Mouse (Mus musculus): ENCODE results near the gene Mcf2l. TPM values are rescaled to one million over a fixed set of nuclear protein-coding genes. Genes with fewer than 3 reads are reported as not detected.
A peak's percentile ranks its signal among the peaks of the same experiment; 100 is the strongest.

The Mcf2l gene
- polyA plus RNA-seq, 1 experiment from 2014 or later = 9.5 TPM

- Histone ChIP-seq H3K9ac (no peak overlapping the region), H3K27me3 (no peaks in the 10 kb centered on the region), H3K4me3 (no peak overlapping the region), H3K9me3 (no peaks in the 10 kb centered on the region), H3K36me3 (peaks cover 7% of the 10 kb centered on the region), H3K4me2 (no peak overlapping the region), H3K27ac (no peak overlapping the region), H3K4me1 (peaks cover 13% of the 10 kb centered on the region; the same call in 1 of the 2 replicates)
- no peak for ATAC-seq (ENCODE audit: insufficient number of reproducible peaks, low FRiP score, low TSS enrichment, low read depth)
- whole genome bisulfite sequencing = 54% methylated on average over 2 of the region's 2 CpGs
These were observed 87.6 kb downstream of the Mcf2l start for GRCm38 (mm10) chr8:12961211-12961610.

- peaks cover 9% of the 10 kb centered on the region for H3K36me3 ChIP-seq
- H3K4me1 ChIP-seq = peaks cover 13% of the 10 kb centered on the region; the same call in 1 of the 2 replicates
- H3K27me3 ChIP-seq = no peaks in the 10 kb centered on the region
- no peak overlapping the region for H3K9ac ChIP-seq
- H3K27ac ChIP-seq = no peak overlapping the region
- no peak overlapping the region for H3K4me3 ChIP-seq
- ATAC-seq (ENCODE audit: insufficient number of reproducible peaks, low FRiP score, low TSS enrichment, low read depth) = no peak
- no peak overlapping the region for H3K4me2 ChIP-seq
- 64% methylated on average over 8 of the region's 8 CpGs for WGBS
- H3K9me3 ChIP-seq = no peaks in the 10 kb centered on the region
These were observed 88.4 kb downstream of the Mcf2l start for GRCm38 (mm10) chr8:12961821-12962534.

- Histone ChIP-seq H3K4me1 (0 out of 2 replicates have a peak, but pooled peaks cover 10% of the 10 kb centered on the region), H3K4me3 (no peak overlapping the region), H3K36me3 (peaks cover 9% of the 10 kb centered on the region), H3K27me3 (no peaks in the 10 kb centered on the region), H3K9ac (no peak overlapping the region), H3K27ac (no peak overlapping the region), H3K9me3 (no peaks in the 10 kb centered on the region), H3K4me2 (no peak overlapping the region)
- ATAC-seq (ENCODE audit: insufficient number of reproducible peaks, low FRiP score, low TSS enrichment, low read depth) = no peak
- WGBS = 52% methylated on average over 13 of the region's 13 CpGs
These were observed 89.2 kb downstream of the Mcf2l start for GRCm38 (mm10) chr8:12962541-12963380.

GRCm38 (mm10) chr8:12976290-12976689 is 102.7 kb downstream of the Mcf2l start:
- Histone ChIP-seq H3K4me1 (peaks cover 2% of the 10 kb centered on the region; the same call in 1 of the 2 replicates), H3K36me3 (peaks cover 16% of the 10 kb centered on the region; the same call in 1 of the 2 replicates), H3K9ac (no peak overlapping the region), H3K27me3 (no peaks in the 10 kb centered on the region), H3K27ac (no peak overlapping the region), H3K9me3 (no peaks in the 10 kb centered on the region), H3K4me2 (no peak overlapping the region), H3K4me3 (no peak overlapping the region)
- no peak for ATAC-seq (ENCODE audit: insufficient number of reproducible peaks, low FRiP score, low TSS enrichment, low read depth)
- 87% methylated on average over 11 of the region's 11 CpGs for WGBS

GRCm38 (mm10) chr8:12976723-12977122 is 103.1 kb downstream of the Mcf2l start:
- Histone ChIP-seq H3K9me3 (no peaks in the 10 kb centered on the region), H3K4me2 (no peak overlapping the region), H3K27ac (no peak overlapping the region), H3K4me1 (peaks cover 2% of the 10 kb centered on the region; the same call in 1 of the 2 replicates), H3K36me3 (peaks cover 16% of the 10 kb centered on the region; the same call in 1 of the 2 replicates), H3K9ac (no peak overlapping the region), H3K4me3 (no peak overlapping the region), H3K27me3 (no peaks in the 10 kb centered on the region)
- WGBS = 55% methylated on average over 5 of the region's 5 CpGs
- ATAC-seq (ENCODE audit: insufficient number of reproducible peaks, low FRiP score, low TSS enrichment, low read depth) = no peak

- WGBS = 71% methylated on average over 12 of the region's 12 CpGs
- Histone ChIP-seq H3K9ac (no peak overlapping the region), H3K4me2 (no peak overlapping the region), H3K4me3 (no peak overlapping the region), H3K27ac (no peak overlapping the region), H3K9me3 (no peaks in the 10 kb centered on the region), H3K4me1 (peaks cover 2% of the 10 kb centered on the region; the same call in 1 of the 2 replicates), H3K36me3 (peaks cover 16% of the 10 kb centered on the region; the same call in 1 of the 2 replicates), H3K27me3 (no peaks in the 10 kb centered on the region)
- ATAC-seq (ENCODE audit: insufficient number of reproducible peaks, low FRiP score, low TSS enrichment, low read depth) = no peak
These were observed 103.7 kb downstream of the Mcf2l start for GRCm38 (mm10) chr8:12977325-12977724.

- no peak for ATAC-seq (ENCODE audit: insufficient number of reproducible peaks, low FRiP score, low TSS enrichment, low read depth)
- H3K27ac ChIP-seq = no peak overlapping the region
- no peaks in the 10 kb centered on the region for H3K27me3 ChIP-seq
- WGBS = 47% methylated on average over 2 of the region's 2 CpGs
- no peak overlapping the region for H3K4me3 ChIP-seq
- peaks cover 2% of the 10 kb centered on the region; the same call in 1 of the 2 replicates for H3K4me1 ChIP-seq
- no peak overlapping the region for H3K4me2 ChIP-seq
- H3K9me3 ChIP-seq = no peaks in the 10 kb centered on the region
- no peak overlapping the region for H3K9ac ChIP-seq
- H3K36me3 ChIP-seq = peaks cover 16% of the 10 kb centered on the region; the same call in 1 of the 2 replicates
These were observed 104.7 kb downstream of the Mcf2l start for GRCm38 (mm10) chr8:12978308-12978707.

- ATAC-seq (ENCODE audit: insufficient number of reproducible peaks, low FRiP score, low TSS enrichment, low read depth) = 0 out of 2 replicates have a peak, but pooled peaks have one; percentile 49
- H3K27me3 ChIP-seq = no peaks in the 10 kb centered on the region
- no peak overlapping the region for H3K4me3 ChIP-seq
- H3K36me3 ChIP-seq = peaks cover 16% of the 10 kb centered on the region; the same call in 1 of the 2 replicates
- peaks cover 2% of the 10 kb centered on the region; the same call in 1 of the 2 replicates for H3K4me1 ChIP-seq
- H3K4me2 ChIP-seq = no peak overlapping the region
- no peak overlapping the region for H3K27ac ChIP-seq
- no peak overlapping the region for H3K9ac ChIP-seq
- 18% methylated on average over 5 of the region's 5 CpGs for whole genome bisulfite sequencing
- no peaks in the 10 kb centered on the region for H3K9me3 ChIP-seq
These were observed 105.1 kb downstream of the Mcf2l start for GRCm38 (mm10) chr8:12978726-12979125.

GRCm38 (mm10) chr8:12983681-12984467 is 110.3 kb downstream of the Mcf2l start:
- Histone ChIP-seq H3K4me1 (no peaks in the 10 kb centered on the region), H3K4me3 (no peak overlapping the region), H3K4me2 (no peak overlapping the region), H3K27ac (no peak overlapping the region), H3K9ac (no peak overlapping the region), H3K27me3 (no peaks in the 10 kb centered on the region), H3K9me3 (no peaks in the 10 kb centered on the region), H3K36me3 (0 out of 2 replicates have a peak, but pooled peaks cover 6% of the 10 kb centered on the region)
- WGBS = 78% methylated on average over 18 of the region's 18 CpGs
- ATAC-seq (ENCODE audit: insufficient number of reproducible peaks, low FRiP score, low TSS enrichment, low read depth) = no peak

- no peak overlapping the region for H3K4me2 ChIP-seq
- no peak for ATAC-seq (ENCODE audit: insufficient number of reproducible peaks, low FRiP score, low TSS enrichment, low read depth)
- H3K27me3 ChIP-seq = no peaks in the 10 kb centered on the region
- WGBS = 87% methylated on average over 17 of the region's 17 CpGs
- no peak overlapping the region for H3K4me3 ChIP-seq
- 0 out of 2 replicates have a peak, but pooled peaks cover 6% of the 10 kb centered on the region for H3K36me3 ChIP-seq
- H3K9me3 ChIP-seq = no peaks in the 10 kb centered on the region
- no peak overlapping the region for H3K9ac ChIP-seq
- no peaks in the 10 kb centered on the region for H3K4me1 ChIP-seq
- no peak overlapping the region for H3K27ac ChIP-seq
These were observed 111.1 kb downstream of the Mcf2l start for GRCm38 (mm10) chr8:12984601-12985243.

- H3K27me3 ChIP-seq = no peaks in the 10 kb centered on the region
- ATAC-seq (ENCODE audit: insufficient number of reproducible peaks, low FRiP score, low TSS enrichment, low read depth) = no peak
- no peak overlapping the region for H3K9ac ChIP-seq
- H3K9me3 ChIP-seq = no peaks in the 10 kb centered on the region
- H3K27ac ChIP-seq = no peak overlapping the region
- H3K4me3 ChIP-seq = no peak overlapping the region
- no peak overlapping the region for H3K4me2 ChIP-seq
- WGBS = 84% methylated on average over 13 of the region's 13 CpGs
- H3K4me1 ChIP-seq = no peaks in the 10 kb centered on the region
- H3K36me3 ChIP-seq = 0 out of 2 replicates have a peak, but pooled peaks cover 8% of the 10 kb centered on the region
These were observed 111.7 kb downstream of the Mcf2l start for GRCm38 (mm10) chr8:12985259-12985658.

All from limb, embryonic 15.5 days (tissue).